In genomic region chr4:124400741-124401140, GRCm38 (mm10) we compare ENCODE assay signal across 13 mouse cellular contexts.
DNase-seq lines count a peak whose midpoint lies in the region; ATAC-seq and TF ChIP-seq lines count a peak whose summit lies in the region.
"Had no signal": no experiment of that assay in that cellular context is flagged by ENCODE, and none has a peak within 500 bp of the region (broad histone marks: within the 10 kb centered on the region; RNA-seq: fewer than 3 reads in every experiment).

No protein-coding gene starts in this region.

- H3K9ac ChIP-seq in hindbrain, embryonic 16.5 days (ENCODE audit: low read depth, low read length) = no peak overlapping the region
- H3K9ac ChIP-seq in stomach, postnatal 0 days (ENCODE audit: low read length) = no peak overlapping the region
- H3K9ac ChIP-seq: limb, embryonic 12.5 days had no signal

- H3K36me3 ChIP-seq in hindbrain, embryonic 16.5 days (ENCODE audit: control insufficient read depth, insufficient read depth, low read length) = no peaks in the 10 kb centered on the region
- no peaks in the 10 kb centered on the region for H3K36me3 ChIP-seq in hindbrain, embryonic 10.5 days
- no peaks in the 10 kb centered on the region for H3K36me3 ChIP-seq in stomach, postnatal 0 days (ENCODE audit: control insufficient read depth, insufficient read depth, low read length)
- H3K36me3 ChIP-seq: limb, embryonic 12.5 days had no signal

- intact Hi-C loops in left cerebral cortex, postnatal 14 days (cut with DNase I) = no loop called here

- ATAC-seq in hindbrain, embryonic 16.5 days = peak; percentile 48; the same call in 1 of the 2 replicates
- ATAC-seq in stomach, postnatal 0 days (ENCODE audit: low FRiP score, low TSS enrichment) = 0 out of 2 replicates have a peak, but pooled peaks have one; percentile 21
- ATAC-seq: CD4-positive, CD25-positive, alpha-beta regulatory T cell, adult 4 months; inflammation-experienced regulatory T-cells, adult 6 months had no signal

- H3K4me2 ChIP-seq in hindbrain, embryonic 16.5 days (ENCODE audit: low read length) = no peak overlapping the region
- H3K4me2 ChIP-seq in stomach, postnatal 0 days (replicated peaks; ENCODE audit: low read depth) = no peak overlapping the region
- H3K4me2 ChIP-seq: limb, embryonic 12.5 days had no signal

- H3K9me3 ChIP-seq in hindbrain, embryonic 16.5 days (ENCODE audit: control insufficient read depth, low read length) = no peaks in the 10 kb centered on the region
- H3K9me3 ChIP-seq in hindbrain, embryonic 10.5 days = no peaks in the 10 kb centered on the region
- no peaks in the 10 kb centered on the region for H3K9me3 ChIP-seq in stomach, postnatal 0 days (ENCODE audit: control insufficient read depth, low read length)
- H3K9me3 ChIP-seq: limb, embryonic 12.5 days had no signal

- no peak for TF ChIP-seq CTCF in stomach, postnatal 0 days (IDR thresholded peaks at IDR 0.05; ENCODE audit: low read depth)

- TF ChIP-seq EP300 in stomach, postnatal 0 days (optimal IDR thresholded peaks at IDR 0.05) = no peak

- DNase-seq in hindbrain, embryonic 10.5 days (ENCODE audit: low spot score) = no peak
- peak; percentile 60 to 74 for DNase-seq in frontal cortex, adult 2 months (ENCODE audit: extremely low spot score in 1 of 2, low spot score in 1 of 2)
- peak; percentile 70 to 83 for DNase-seq in left cerebral cortex, postnatal 14 days (ENCODE audit: low spot score in 2 of 2)
- DNase-seq in stomach, postnatal 0 days (ENCODE audit: low spot score) = no peak
- no peak for DNase-seq in kidney, adult 9 months
- DNase-seq in heart, adult 11 months = no peak
- DNase-seq in kidney, postnatal 10 days = no peak
- DNase-seq: heart, adult 18-20 months; lung, postnatal 4 days had no signal

- H3K4me3 ChIP-seq in hindbrain, embryonic 16.5 days (ENCODE audit: low read length) = no peak overlapping the region
- H3K4me3 ChIP-seq in hindbrain, embryonic 10.5 days = no peak overlapping the region
- H3K4me3 ChIP-seq in stomach, postnatal 0 days (ENCODE audit: low read depth, low read length) = no peak overlapping the region
- H3K4me3 ChIP-seq: limb, embryonic 12.5 days had no signal

- WGBS in hindbrain, embryonic 16.5 days = 43% methylated on average over 8 of the region's 8 CpGs
- WGBS in hindbrain, embryonic 10.5 days = 70% methylated on average over 8 of the region's 8 CpGs
- 51% methylated on average over 8 of the region's 8 CpGs for WGBS in stomach, postnatal 0 days

- H3K27ac ChIP-seq in hindbrain, embryonic 16.5 days (ENCODE audit: low read depth, low read length) = no peak overlapping the region
- H3K27ac ChIP-seq in hindbrain, embryonic 10.5 days = no peak overlapping the region
- H3K27ac ChIP-seq in stomach, postnatal 0 days (replicated peaks) = no peak overlapping the region
- H3K27ac ChIP-seq: limb, embryonic 12.5 days had no signal

- H3K4me1 ChIP-seq in hindbrain, embryonic 16.5 days (ENCODE audit: control insufficient read depth, insufficient read depth, low read depth, low read length) = peaks cover 15% of the 10 kb centered on the region
- H3K4me1 ChIP-seq in hindbrain, embryonic 10.5 days (replicated peaks) = peaks cover 24% of the 10 kb centered on the region
- no peaks in the 10 kb centered on the region for H3K4me1 ChIP-seq in stomach, postnatal 0 days (replicated peaks; ENCODE audit: control insufficient read depth, insufficient read depth)

- peaks cover 5% of the 10 kb centered on the region for H3K27me3 ChIP-seq in hindbrain, embryonic 16.5 days (replicated peaks; ENCODE audit: control insufficient read depth, insufficient read depth, low read length)
- peaks cover 38% of the 10 kb centered on the region for H3K27me3 ChIP-seq in hindbrain, embryonic 10.5 days (ENCODE audit: insufficient read depth, poor library complexity, severe bottlenecking)
- no peaks in the 10 kb centered on the region for H3K27me3 ChIP-seq in stomach, postnatal 0 days (ENCODE audit: control insufficient read depth, insufficient read depth, low read length)

Comparison
In these comparisons a context has a peak if more than half of its experiments do, and no peak if none do; other contexts are left out.
1. DNase-seq: peak in frontal cortex, adult 2 months (2 of 2) and left cerebral cortex, postnatal 14 days (2 of 2); none in hindbrain, embryonic 10.5 days (single experiment), stomach, postnatal 0 days (single experiment), kidney, adult 9 months (single experiment), heart, adult 11 months (single experiment) and kidney, postnatal 10 days (single experiment).